Mouse (Mus musculus): Measurements from ENCODE around the gene Spp1. TPM values are rescaled to one million over a fixed set of nuclear protein-coding genes. Genes with fewer than 3 reads are reported as not detected.

Spp1 gene
- polyA plus RNA-seq, 1 experiment from 2014 or later = 49.9 TPM

GRCm38 (mm10) chr5:104417721-104418120, 17.2 kb upstream of the Spp1 start:
- no peaks in the 10 kb centered on the region for H3K9me3 ChIP-seq (replicated peaks; ENCODE audit: control insufficient read depth, low read length, poor library complexity, severe bottlenecking)
- no peak for ATAC-seq
- H3K27ac ChIP-seq (ENCODE audit: low read length) = no peak overlapping the region
- no peak overlapping the region for H3K9ac ChIP-seq (ENCODE audit: low read depth, low read length)
- no peaks in the 10 kb centered on the region for H3K27me3 ChIP-seq (ENCODE audit: control insufficient read depth, insufficient read depth, low read depth, low read length)
- H3K4me2 ChIP-seq (ENCODE audit: low read length) = no peak overlapping the region
- H3K4me3 ChIP-seq (ENCODE audit: low read depth, low read length) = no peak overlapping the region
- no peaks in the 10 kb centered on the region for H3K4me1 ChIP-seq (ENCODE audit: control insufficient read depth, insufficient read depth, low read length)
- no peaks in the 10 kb centered on the region for H3K36me3 ChIP-seq (ENCODE audit: control insufficient read depth, insufficient read depth, low read length)
- 93% methylated on average over 1 of the region's 1 CpGs for WGBS

DNA sequence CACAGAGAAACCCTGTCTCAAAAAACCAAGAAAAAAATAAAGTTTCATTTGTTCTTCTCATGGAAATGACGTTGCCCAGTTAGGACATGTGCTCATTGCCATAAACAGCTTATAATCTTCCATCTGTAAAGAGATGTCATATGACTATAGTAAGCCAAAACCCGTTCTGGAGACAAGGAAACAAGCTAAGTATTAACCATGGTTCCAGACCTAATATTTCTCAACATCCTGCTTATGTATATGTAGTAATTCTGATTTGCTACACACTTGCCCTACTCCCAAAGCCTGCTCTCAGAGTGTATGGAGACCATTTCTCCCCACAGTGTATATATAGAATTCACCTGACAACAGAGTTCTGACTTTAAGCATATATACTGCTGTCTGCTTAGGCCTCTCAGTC, 12.9 kb upstream of the Spp1 start:
- no peak for ATAC-seq

GRCm38 (mm10) chr5:104423861-104424260, 11.1 kb upstream of the Spp1 start:
- no peak for ATAC-seq
- WGBS = 95% methylated on average over 3 of the region's 3 CpGs
- no peaks in the 10 kb centered on the region for H3K9me3 ChIP-seq (replicated peaks; ENCODE audit: control insufficient read depth, low read length, poor library complexity, severe bottlenecking)
- no peak overlapping the region for H3K9ac ChIP-seq (ENCODE audit: low read depth, low read length)
- no peak overlapping the region for H3K27ac ChIP-seq (ENCODE audit: low read length)
- H3K4me3 ChIP-seq (ENCODE audit: low read depth, low read length) = no peak overlapping the region
- H3K36me3 ChIP-seq (ENCODE audit: control insufficient read depth, insufficient read depth, low read length) = no peaks in the 10 kb centered on the region
- no peak overlapping the region for H3K4me2 ChIP-seq (ENCODE audit: low read length)
- H3K27me3 ChIP-seq (ENCODE audit: control insufficient read depth, insufficient read depth, low read depth, low read length) = no peaks in the 10 kb centered on the region
- no peaks in the 10 kb centered on the region for H3K4me1 ChIP-seq (ENCODE audit: control insufficient read depth, insufficient read depth, low read length)

More for the DNA sequence above, 12.9 kb upstream of the Spp1 start:
- Histone ChIP-seq H3K4me1 (ENCODE audit: control insufficient read depth, insufficient read depth, low read length) (no peaks in the 10 kb centered on the region), H3K4me2 (ENCODE audit: low read length) (no peak overlapping the region), H3K9ac (ENCODE audit: low read depth, low read length) (no peak overlapping the region), H3K4me3 (ENCODE audit: low read depth, low read length) (no peak overlapping the region), H3K27me3 (ENCODE audit: control insufficient read depth, insufficient read depth, low read depth, low read length) (no peaks in the 10 kb centered on the region), H3K9me3 (replicated peaks; ENCODE audit: control insufficient read depth, low read length, poor library complexity, severe bottlenecking) (no peaks in the 10 kb centered on the region), H3K36me3 (ENCODE audit: control insufficient read depth, insufficient read depth, low read length) (no peaks in the 10 kb centered on the region), H3K27ac (ENCODE audit: low read length) (no peak overlapping the region)
- WGBS = 71% methylated on average over 2 of the region's 2 CpGs

- no peak for ATAC-seq
- no peak overlapping the region for H3K9ac ChIP-seq (ENCODE audit: low read depth, low read length)
- no peak overlapping the region for H3K4me2 ChIP-seq (ENCODE audit: low read length)
- no peak overlapping the region for H3K27ac ChIP-seq (ENCODE audit: low read length)
- no peaks in the 10 kb centered on the region for H3K9me3 ChIP-seq (replicated peaks; ENCODE audit: control insufficient read depth, low read length, poor library complexity, severe bottlenecking)
- no peaks in the 10 kb centered on the region for H3K27me3 ChIP-seq (ENCODE audit: control insufficient read depth, insufficient read depth, low read depth, low read length)
- no peaks in the 10 kb centered on the region for H3K36me3 ChIP-seq (ENCODE audit: control insufficient read depth, insufficient read depth, low read length)
- no peaks in the 10 kb centered on the region for H3K4me1 ChIP-seq (ENCODE audit: control insufficient read depth, insufficient read depth, low read length)
- WGBS = 93% methylated on average over 8 of the region's 8 CpGs
- H3K4me3 ChIP-seq (ENCODE audit: low read depth, low read length) = no peak overlapping the region
Observed at GRCm38 (mm10) chr5:104425949-104426348, 9.0 kb upstream of the Spp1 start.

- H3K4me2 ChIP-seq (ENCODE audit: low read length) = no peak overlapping the region
- H3K27ac ChIP-seq (ENCODE audit: low read length) = no peak overlapping the region
- no peaks in the 10 kb centered on the region for H3K27me3 ChIP-seq (ENCODE audit: control insufficient read depth, insufficient read depth, low read depth, low read length)
- ATAC-seq = no peak
- no peaks in the 10 kb centered on the region for H3K9me3 ChIP-seq (replicated peaks; ENCODE audit: control insufficient read depth, low read length, poor library complexity, severe bottlenecking)
- no peaks in the 10 kb centered on the region for H3K4me1 ChIP-seq (ENCODE audit: control insufficient read depth, insufficient read depth, low read length)
- WGBS = 46% methylated on average over 12 of the region's 12 CpGs
- H3K9ac ChIP-seq (ENCODE audit: low read depth, low read length) = no peak overlapping the region
- no peak overlapping the region for H3K4me3 ChIP-seq (ENCODE audit: low read depth, low read length)
- no peaks in the 10 kb centered on the region for H3K36me3 ChIP-seq (ENCODE audit: control insufficient read depth, insufficient read depth, low read length)
Observed at GRCm38 (mm10) chr5:104432886-104433285, 2.0 kb upstream of the Spp1 start.

- no peaks in the 10 kb centered on the region for H3K36me3 ChIP-seq (ENCODE audit: control insufficient read depth, insufficient read depth, low read length)
- no peak overlapping the region for H3K27ac ChIP-seq (ENCODE audit: low read length)
- H3K9me3 ChIP-seq (replicated peaks; ENCODE audit: control insufficient read depth, low read length, poor library complexity, severe bottlenecking) = no peaks in the 10 kb centered on the region
- ATAC-seq = no peak
- H3K27me3 ChIP-seq (ENCODE audit: control insufficient read depth, insufficient read depth, low read depth, low read length) = no peaks in the 10 kb centered on the region
- H3K4me1 ChIP-seq (ENCODE audit: control insufficient read depth, insufficient read depth, low read length) = no peaks in the 10 kb centered on the region
- no peak overlapping the region for H3K4me3 ChIP-seq (ENCODE audit: low read depth, low read length)
- 69% methylated on average over 6 of the region's 6 CpGs for WGBS
- H3K9ac ChIP-seq (ENCODE audit: low read depth, low read length) = no peak overlapping the region
- H3K4me2 ChIP-seq (ENCODE audit: low read length) = no peak overlapping the region
Observed at GRCm38 (mm10) chr5:104433968-104434565, 851 bp upstream of the Spp1 start.

DNA sequence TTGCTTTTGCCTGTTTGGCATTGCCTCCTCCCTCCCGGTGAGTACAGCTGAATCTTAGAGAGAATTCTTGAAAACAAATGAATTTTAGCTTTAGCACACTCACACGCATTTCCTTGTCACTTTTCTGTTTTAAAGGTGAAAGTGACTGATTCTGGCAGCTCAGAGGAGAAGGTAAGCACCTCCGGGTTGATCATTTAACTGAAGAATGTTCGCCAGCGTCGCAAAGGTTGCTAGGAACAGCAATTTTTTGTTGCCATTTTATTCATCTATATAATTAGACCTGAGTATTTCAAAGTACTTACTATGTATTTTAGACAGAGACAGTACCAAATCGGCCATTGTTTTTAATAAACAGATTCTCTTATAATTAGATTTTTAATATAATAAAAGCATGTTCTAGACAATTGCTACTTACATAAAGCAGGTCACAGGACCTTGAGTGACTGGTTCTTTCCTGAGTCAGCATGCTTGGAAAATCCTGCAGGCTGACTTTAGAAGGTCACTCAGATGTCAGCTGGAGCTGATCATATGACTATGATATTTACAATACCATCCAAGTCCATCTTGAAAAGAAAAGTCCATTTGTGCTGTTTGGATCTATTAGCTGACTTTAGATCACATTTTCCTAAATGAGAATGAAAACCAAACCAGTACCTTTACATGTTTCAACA, 1.6 kb downstream of the Spp1 start:
- H3K4me1 ChIP-seq (ENCODE audit: control insufficient read depth, insufficient read depth, low read length) = no peaks in the 10 kb centered on the region
- no peak overlapping the region for H3K27ac ChIP-seq (ENCODE audit: low read length)
- WGBS = 87% methylated on average over 7 of the region's 7 CpGs
- no peaks in the 10 kb centered on the region for H3K9me3 ChIP-seq (replicated peaks; ENCODE audit: control insufficient read depth, low read length, poor library complexity, severe bottlenecking)
- no peaks in the 10 kb centered on the region for H3K27me3 ChIP-seq (ENCODE audit: control insufficient read depth, insufficient read depth, low read depth, low read length)
- no peak overlapping the region for H3K4me3 ChIP-seq (ENCODE audit: low read depth, low read length)
- H3K9ac ChIP-seq (ENCODE audit: low read depth, low read length) = no peak overlapping the region
- no peak overlapping the region for H3K4me2 ChIP-seq (ENCODE audit: low read length)
- ATAC-seq = no peak
- H3K36me3 ChIP-seq (ENCODE audit: control insufficient read depth, insufficient read depth, low read length) = no peaks in the 10 kb centered on the region

- no peak for ATAC-seq
- Histone ChIP-seq H3K27me3 (ENCODE audit: control insufficient read depth, insufficient read depth, low read depth, low read length) (no peaks in the 10 kb centered on the region), H3K36me3 (ENCODE audit: control insufficient read depth, insufficient read depth, low read length) (no peaks in the 10 kb centered on the region), H3K9me3 (replicated peaks; ENCODE audit: control insufficient read depth, low read length, poor library complexity, severe bottlenecking) (no peaks in the 10 kb centered on the region), H3K4me2 (ENCODE audit: low read length) (no peak overlapping the region), H3K9ac (ENCODE audit: low read depth, low read length) (no peak overlapping the region), H3K4me1 (ENCODE audit: control insufficient read depth, insufficient read depth, low read length) (no peaks in the 10 kb centered on the region; the same call in 1 of the 2 replicates), H3K4me3 (ENCODE audit: low read depth, low read length) (no peak overlapping the region), H3K27ac (ENCODE audit: low read length) (no peak overlapping the region)
- 66% methylated on average over 6 of the region's 6 CpGs for WGBS
Observed at GRCm38 (mm10) chr5:104442396-104442795, 7.5 kb downstream of the Spp1 start.

DNA sequence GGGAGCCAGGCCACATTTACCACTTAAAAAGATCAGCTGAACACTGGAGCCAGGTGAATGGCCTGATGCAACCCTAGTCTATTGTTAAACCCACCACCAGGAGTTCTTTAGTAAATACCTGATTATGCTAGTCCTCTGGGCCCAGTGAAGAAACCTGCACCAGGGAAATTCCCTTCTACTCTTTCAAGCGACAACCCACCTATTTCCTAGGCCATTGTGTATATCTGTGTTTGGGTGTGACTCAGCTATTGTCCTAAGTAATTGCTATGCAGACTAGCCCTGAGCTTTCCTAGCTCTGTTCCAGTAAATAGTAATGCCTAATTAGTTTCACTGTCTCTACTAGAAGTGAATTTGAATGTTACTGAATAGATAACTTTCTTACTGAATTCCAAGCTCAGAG, 7.9 kb downstream of the Spp1 start:
- Histone ChIP-seq H3K4me1 (ENCODE audit: control insufficient read depth, insufficient read depth, low read length) (peaks cover 2% of the 10 kb centered on the region; the same call in 1 of the 2 replicates), H3K27ac (ENCODE audit: low read length) (no peak overlapping the region), H3K36me3 (ENCODE audit: control insufficient read depth, insufficient read depth, low read length) (no peaks in the 10 kb centered on the region), H3K9ac (ENCODE audit: low read depth, low read length) (no peak overlapping the region), H3K4me3 (ENCODE audit: low read depth, low read length) (no peak overlapping the region), H3K27me3 (ENCODE audit: control insufficient read depth, insufficient read depth, low read depth, low read length) (no peaks in the 10 kb centered on the region), H3K4me2 (ENCODE audit: low read length) (no peak overlapping the region), H3K9me3 (replicated peaks; ENCODE audit: control insufficient read depth, low read length, poor library complexity, severe bottlenecking) (no peaks in the 10 kb centered on the region)
- no peak for ATAC-seq
- 68% methylated on average over 1 of the region's 1 CpGs for WGBS

All from midbrain, embryonic 16.5 days (tissue).